Mouse (Mus musculus): ENCODE data around the gene Gzmb. TPM values are rescaled to one million over a fixed set of nuclear protein-coding genes. Genes with fewer than 3 reads are reported as not detected.
"Not testable (repeated sequence)": the region's sequence is repeated elsewhere in the genome, so short reads cannot be mapped to it uniquely, and the experiment has no call there.

Gene Gzmb
- total RNA-seq (2021) = under 1 TPM; 0.28 to 0.51 TPM
- long read RNA-seq, experiment 1, partial matches to known transcripts = 0 of 1 reads
- long read RNA-seq, experiment 1, other reads (novel, unspliced or antisense) = 0 of 1 reads
- long read RNA-seq, experiment 2, partial matches to known transcripts = 0 of 1 reads
- long read RNA-seq, experiment 2, other reads (novel, unspliced or antisense) = 0 of 1 reads

GRCm38 (mm10) chr14:56262153-56262552 is at the start of gene Gzmb:
Gzmb (minus strand) TSS chr14:56262260.
- no peak for DNase-seq (ENCODE audit: low spot score in 2 of 2)

- not testable (repeated sequence) for DNase-seq (ENCODE audit: low spot score in 2 of 2)
These were observed 49.7 kb upstream of the Gzmb start for GRCm38 (mm10) chr14:56311801-56312200.

GRCm38 (mm10) chr14:56310238-56310637 is 48.2 kb upstream of the Gzmb start:
- DNase-seq (ENCODE audit: low spot score in 2 of 2) = no peak

GRCm38 (mm10) chr14:56304149-56304548 is 42.1 kb upstream of the Gzmb start:
- DNase-seq (ENCODE audit: low spot score in 2 of 2) = no peak

GRCm38 (mm10) chr14:56303506-56304025 is 41.5 kb upstream of the Gzmb start:
- DNase-seq (ENCODE audit: low spot score in 2 of 2) = no peak

GRCm38 (mm10) chr14:56302091-56302490 is 40.0 kb upstream of the Gzmb start:
- DNase-seq (ENCODE audit: low spot score in 2 of 2) = no peak

GRCm38 (mm10) chr14:56296786-56297185 is 34.7 kb upstream of the Gzmb start:
- no peak for DNase-seq (ENCODE audit: low spot score in 2 of 2)

GRCm38 (mm10) chr14:56296106-56296505 is 34.0 kb upstream of the Gzmb start:
- no peak for DNase-seq (ENCODE audit: low spot score in 2 of 2)

- DNase-seq (ENCODE audit: low spot score in 2 of 2) = no peak
These were observed 31.1 kb upstream of the Gzmb start for GRCm38 (mm10) chr14:56293146-56293545.

GRCm38 (mm10) chr14:56288651-56289050 is 26.6 kb upstream of the Gzmb start:
- no peak for DNase-seq (ENCODE audit: low spot score in 2 of 2)

- no peak for DNase-seq (ENCODE audit: low spot score in 2 of 2)
These were observed 25.7 kb upstream of the Gzmb start for GRCm38 (mm10) chr14:56287806-56288205.

- DNase-seq (ENCODE audit: low spot score in 2 of 2) = no peak
These were observed 22.6 kb upstream of the Gzmb start for GRCm38 (mm10) chr14:56284356-56285325.

GRCm38 (mm10) chr14:56283816-56284215 is 21.8 kb upstream of the Gzmb start:
- no peak for DNase-seq (ENCODE audit: low spot score in 2 of 2)

- DNase-seq (ENCODE audit: low spot score in 2 of 2) = no peak
These were observed 19.0 kb upstream of the Gzmb start for GRCm38 (mm10) chr14:56281090-56281489.

- DNase-seq (ENCODE audit: low spot score in 2 of 2) = not testable (repeated sequence)
These were observed 16.6 kb upstream of the Gzmb start for GRCm38 (mm10) chr14:56278691-56279090.

- not testable (repeated sequence) for DNase-seq (ENCODE audit: low spot score in 2 of 2)
These were observed 14.0 kb upstream of the Gzmb start for GRCm38 (mm10) chr14:56276096-56276495.

GRCm38 (mm10) chr14:56266109-56266508 is 4.0 kb upstream of the Gzmb start:
- no peak for DNase-seq (ENCODE audit: low spot score in 2 of 2)

GRCm38 (mm10) chr14:56240409-56240808 is 21.7 kb downstream of the Gzmb start:
- DNase-seq (ENCODE audit: low spot score in 2 of 2) = no peak

GRCm38 (mm10) chr14:56234556-56234955 is 27.5 kb downstream of the Gzmb start, which contains the start of gene Gzmc:
Gzmc (minus strand) TSS chr14:56234656.
- DNase-seq (ENCODE audit: low spot score in 2 of 2) = no peak

GRCm38 (mm10) chr14:56211317-56211716 is 50.7 kb downstream of the Gzmb start, which contains the start of gene Gzmf:
Gzmf (minus strand) TSS chr14:56211417.
- no peak for DNase-seq (ENCODE audit: low spot score in 2 of 2)

All from adrenal gland, postnatal 4 days (tissue).